Mouse (Mus musculus): Measurements from ENCODE around the gene Rnf169. TPM values are rescaled to one million over a fixed set of nuclear protein-coding genes. Genes with fewer than 3 reads are reported as not detected.

Rnf169 gene
- total and polyA plus RNA-seq, 2 experiments from 2014 or later: 2.6 to 14.2 TPM

- 88% methylated on average over 2 of the region's 2 CpGs for WGBS
- H3K27ac ChIP-seq: no peak overlapping the region
- H3K9ac ChIP-seq (replicated peaks; ENCODE audit: low read length): no peak overlapping the region
- no peak for DNase-seq (ENCODE audit: low spot score)
- H3K4me3 ChIP-seq (ENCODE audit: low read length): no peak overlapping the region
- no peak overlapping the region for H3K4me2 ChIP-seq (ENCODE audit: low read depth, low read length)
- no peaks in the 10 kb centered on the region for H3K27me3 ChIP-seq (ENCODE audit: insufficient read depth, low read length)
- TF ChIP-seq CTCF (IDR thresholded peaks at IDR 0.05; ENCODE audit: low read depth): no peak
- no peak for ATAC-seq
- peaks cover 20% of the 10 kb centered on the region for H3K36me3 ChIP-seq (ENCODE audit: insufficient read depth, low read length)
- peaks cover 16% of the 10 kb centered on the region for H3K4me1 ChIP-seq (ENCODE audit: insufficient read depth, low read length)
- no peaks in the 10 kb centered on the region for H3K9me3 ChIP-seq (ENCODE audit: low read length)
Measured at GRCm38 (mm10) chr7:99920416-99920815, 59.8 kb downstream of the Rnf169 start.

- no peak for ATAC-seq
Measured at GRCm38 (mm10) chr7:99919971-99920370, 60.3 kb downstream of the Rnf169 start.

DNA sequence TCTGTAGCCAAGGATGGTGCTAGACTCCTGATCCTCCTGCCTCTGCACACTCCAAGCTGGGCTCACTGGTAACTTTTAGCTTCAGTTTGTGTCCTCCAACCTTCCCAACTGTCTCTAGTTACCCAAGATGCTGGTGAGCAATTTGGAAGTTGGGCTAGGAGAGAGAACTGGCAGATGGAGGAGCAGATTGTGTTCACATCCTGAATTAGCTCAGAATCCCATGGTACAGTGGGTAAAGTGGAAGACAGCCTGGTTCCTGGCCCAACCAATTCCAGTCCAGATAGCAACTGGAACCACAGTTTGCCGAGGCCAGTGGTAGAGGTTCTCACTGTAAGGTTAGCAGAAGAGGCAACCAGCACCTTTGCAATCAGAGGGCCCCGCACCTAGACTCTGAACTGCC, 61.1 kb downstream of the Rnf169 start:
- Histone ChIP-seq H3K9me3 (ENCODE audit: low read length) (no peaks in the 10 kb centered on the region), H3K4me1 (ENCODE audit: insufficient read depth, low read length) (peaks cover 16% of the 10 kb centered on the region), H3K4me2 (ENCODE audit: low read depth, low read length) (no peak overlapping the region), H3K36me3 (ENCODE audit: insufficient read depth, low read length) (peaks cover 8% of the 10 kb centered on the region; the same call in 1 of the 2 replicates), H3K27ac (no peak overlapping the region), H3K27me3 (ENCODE audit: insufficient read depth, low read length) (no peaks in the 10 kb centered on the region), H3K9ac (replicated peaks; ENCODE audit: low read length) (no peak overlapping the region), H3K4me3 (ENCODE audit: low read length) (no peak overlapping the region)
- WGBS: 80% methylated on average over 2 of the region's 2 CpGs
- DNase-seq (ENCODE audit: low spot score) (no peak), ATAC-seq (no peak)
- no peak for TF ChIP-seq CTCF (IDR thresholded peaks at IDR 0.05; ENCODE audit: low read depth)

More at GRCm38 (mm10) chr7:99919971-99920370, 60.3 kb downstream of the Rnf169 start:
- no peak for TF ChIP-seq CTCF (IDR thresholded peaks at IDR 0.05; ENCODE audit: low read depth)
- WGBS: 88% methylated on average over 6 of the region's 6 CpGs
- Histone ChIP-seq H3K4me2 (ENCODE audit: low read depth, low read length) (no peak overlapping the region), H3K36me3 (ENCODE audit: insufficient read depth, low read length) (peaks cover 16% of the 10 kb centered on the region), H3K27ac (no peak overlapping the region), H3K4me1 (ENCODE audit: insufficient read depth, low read length) (peaks cover 16% of the 10 kb centered on the region), H3K4me3 (ENCODE audit: low read length) (no peak overlapping the region), H3K9me3 (ENCODE audit: low read length) (no peaks in the 10 kb centered on the region), H3K27me3 (ENCODE audit: insufficient read depth, low read length) (no peaks in the 10 kb centered on the region), H3K9ac (replicated peaks; ENCODE audit: low read length) (no peak overlapping the region)
- no peak for DNase-seq (ENCODE audit: low spot score)

GRCm38 (mm10) chr7:99917320-99917844, 62.9 kb downstream of the Rnf169 start:
- H3K27me3 ChIP-seq (ENCODE audit: insufficient read depth, low read length): no peaks in the 10 kb centered on the region
- WGBS: 2% methylated on average over 36 of the region's 36 CpGs
- TF ChIP-seq CTCF (IDR thresholded peaks at IDR 0.05; ENCODE audit: low read depth): no peak

DNA sequence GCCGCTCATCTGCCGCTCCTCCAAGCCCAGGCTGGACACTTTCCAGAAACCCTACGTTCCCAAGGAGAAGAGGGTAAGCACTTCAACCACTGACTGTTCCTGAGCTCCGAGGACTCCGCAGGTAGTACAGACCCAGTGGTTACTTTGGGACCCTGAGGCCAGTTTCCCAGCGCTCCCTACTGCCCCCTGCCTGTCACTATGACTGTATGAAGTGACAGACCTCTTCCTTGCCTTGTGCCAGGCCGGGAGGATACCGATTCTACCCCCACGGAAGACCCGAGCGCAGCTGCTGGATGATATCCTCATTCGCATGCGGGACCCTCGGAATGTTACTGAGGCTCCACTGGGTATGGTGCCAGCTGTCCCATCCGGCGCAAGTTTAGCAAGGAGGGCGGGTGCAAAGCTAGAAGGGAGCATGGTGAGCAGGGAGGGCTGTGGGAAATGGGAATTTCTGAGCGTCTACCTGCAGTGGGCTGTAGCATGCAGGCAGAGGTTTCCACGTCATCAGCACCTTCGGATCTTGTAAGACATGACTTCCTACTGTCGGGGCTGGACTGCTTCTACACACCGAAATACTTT, 63.4 kb downstream of the Rnf169 start:
- 4% methylated on average over 22 of the region's 22 CpGs for WGBS
- no peak overlapping the region for H3K27ac ChIP-seq
- H3K27me3 ChIP-seq (ENCODE audit: insufficient read depth, low read length): no peaks in the 10 kb centered on the region
- peak overlapping the region; percentile 35 for H3K4me3 ChIP-seq (ENCODE audit: low read length)
- H3K9ac ChIP-seq (replicated peaks; ENCODE audit: low read length): peak overlapping the region; percentile 14; the same call in 1 of the 2 replicates
- DNase-seq (ENCODE audit: low spot score) (peak; percentile 71), ATAC-seq (peak; percentile 68)
- peaks cover 16% of the 10 kb centered on the region for H3K4me1 ChIP-seq (ENCODE audit: insufficient read depth, low read length)
- H3K4me2 ChIP-seq (ENCODE audit: low read depth, low read length): peak overlapping the region; percentile 67
- no peaks in the 10 kb centered on the region for H3K36me3 ChIP-seq (ENCODE audit: insufficient read depth, low read length)
- TF ChIP-seq CTCF (IDR thresholded peaks at IDR 0.05; ENCODE audit: low read depth): peak; percentile 82
- no peaks in the 10 kb centered on the region for H3K9me3 ChIP-seq (ENCODE audit: low read length)

More at GRCm38 (mm10) chr7:99917320-99917844, 62.9 kb downstream of the Rnf169 start:
- Histone ChIP-seq H3K4me3 (ENCODE audit: low read length) (peak overlapping the region; percentile 35), H3K36me3 (ENCODE audit: insufficient read depth, low read length) (no peaks in the 10 kb centered on the region), H3K27ac (no peak overlapping the region), H3K9me3 (ENCODE audit: low read length) (no peaks in the 10 kb centered on the region), H3K4me2 (ENCODE audit: low read depth, low read length) (peak overlapping the region; percentile 67), H3K9ac (replicated peaks; ENCODE audit: low read length) (peak overlapping the region; percentile 14; the same call in 1 of the 2 replicates), H3K4me1 (ENCODE audit: insufficient read depth, low read length) (peaks cover 16% of the 10 kb centered on the region)
- DNase-seq (ENCODE audit: low spot score): peak; percentile 73
- ATAC-seq: peak; percentile 63

DNA sequence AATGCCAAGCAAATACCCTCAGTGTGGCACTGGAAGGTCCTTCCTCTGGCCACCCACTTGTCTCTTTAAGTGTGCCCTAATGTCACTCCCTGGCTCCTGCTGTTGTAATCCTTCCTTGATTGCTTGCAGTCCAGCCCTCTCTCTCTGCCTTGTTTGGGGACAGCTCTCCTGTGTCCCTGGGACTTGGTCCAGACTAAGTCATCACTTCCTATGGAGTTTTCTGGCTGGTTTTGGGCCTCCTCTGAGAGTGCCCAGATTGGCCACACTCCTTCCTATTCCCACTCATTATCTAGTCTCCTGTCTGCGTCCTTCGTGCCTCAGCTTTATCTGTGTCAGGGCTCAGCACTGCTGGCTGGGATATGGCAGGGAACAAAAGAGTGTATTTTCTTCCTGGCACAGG, 64.7 kb downstream of the Rnf169 start:
- no peak for TF ChIP-seq CTCF (IDR thresholded peaks at IDR 0.05; ENCODE audit: low read depth)
- no peaks in the 10 kb centered on the region for H3K27me3 ChIP-seq (ENCODE audit: insufficient read depth, low read length)
- 64% methylated on average over 2 of the region's 2 CpGs for WGBS
- no peak overlapping the region for H3K9ac ChIP-seq (replicated peaks; ENCODE audit: low read length)
- no peaks in the 10 kb centered on the region for H3K9me3 ChIP-seq (ENCODE audit: low read length)
- H3K4me1 ChIP-seq (ENCODE audit: insufficient read depth, low read length): peaks cover 16% of the 10 kb centered on the region
- no peak overlapping the region for H3K4me3 ChIP-seq (ENCODE audit: low read length)
- ATAC-seq (no peak), DNase-seq (ENCODE audit: low spot score) (no peak)
- H3K27ac ChIP-seq: no peak overlapping the region
- H3K4me2 ChIP-seq (ENCODE audit: low read depth, low read length): no peak overlapping the region
- no peaks in the 10 kb centered on the region for H3K36me3 ChIP-seq (ENCODE audit: insufficient read depth, low read length)

GRCm38 (mm10) chr7:99914316-99914715, 65.9 kb downstream of the Rnf169 start:
- H3K4me3 ChIP-seq (ENCODE audit: low read length): no peak overlapping the region
- no peak overlapping the region for H3K4me2 ChIP-seq (ENCODE audit: low read depth, low read length)
- DNase-seq (ENCODE audit: low spot score): no peak
- WGBS: 86% methylated on average over 10 of the region's 10 CpGs
- peaks cover 16% of the 10 kb centered on the region for H3K4me1 ChIP-seq (ENCODE audit: insufficient read depth, low read length)
- H3K36me3 ChIP-seq (ENCODE audit: insufficient read depth, low read length): no peaks in the 10 kb centered on the region
- H3K27ac ChIP-seq: no peak overlapping the region
- H3K27me3 ChIP-seq (ENCODE audit: insufficient read depth, low read length): no peaks in the 10 kb centered on the region
- no peaks in the 10 kb centered on the region for H3K9me3 ChIP-seq (ENCODE audit: low read length)
- no peak for TF ChIP-seq CTCF (IDR thresholded peaks at IDR 0.05; ENCODE audit: low read depth)
- no peak overlapping the region for H3K9ac ChIP-seq (replicated peaks; ENCODE audit: low read length)
- no peak for ATAC-seq
